Mouse (Mus musculus) adrenal gland, postnatal 36 days (tissue): ENCODE results near the gene Col6a3. TPM values are rescaled to one million over a fixed set of nuclear protein-coding genes. Genes with fewer than 3 reads are reported as not detected.

Experiments
- DNase-seq, 2 experiments: peaks; one replicate each; pipeline ENCODE4 v3.0.0; 2021; ENCODE audit warnings: mixed read lengths in 1 of 2
- long read RNA-seq, 2 experiments: library from polyadenylated mRNA; stranded (forward); transcript quantifications; one replicate each; pipeline ENCODE4 v2.0.0; 2021; ENCODE audit warnings: borderline sequencing depth in 2 of 2
- total RNA-seq, 2 experiments: library from RNA; stranded (reverse); gene quantifications; 2 replicates each; pipeline ENCODE4 v1.2.3; 2021

Col6a3 gene
- 10 to 100 TPM; 38.0 to 66.0 TPM for total RNA-seq
- long read RNA-seq, experiment 1, partial matches to known transcripts, result 4 of 5 reads
- long read RNA-seq, experiment 1, other reads (novel, unspliced or antisense), result 1 of 5 reads
- long read RNA-seq, experiment 2, partial matches to known transcripts, result 1 of 1 reads
- long read RNA-seq, experiment 2, other reads (novel, unspliced or antisense), result 0 of 1 reads

DNA sequence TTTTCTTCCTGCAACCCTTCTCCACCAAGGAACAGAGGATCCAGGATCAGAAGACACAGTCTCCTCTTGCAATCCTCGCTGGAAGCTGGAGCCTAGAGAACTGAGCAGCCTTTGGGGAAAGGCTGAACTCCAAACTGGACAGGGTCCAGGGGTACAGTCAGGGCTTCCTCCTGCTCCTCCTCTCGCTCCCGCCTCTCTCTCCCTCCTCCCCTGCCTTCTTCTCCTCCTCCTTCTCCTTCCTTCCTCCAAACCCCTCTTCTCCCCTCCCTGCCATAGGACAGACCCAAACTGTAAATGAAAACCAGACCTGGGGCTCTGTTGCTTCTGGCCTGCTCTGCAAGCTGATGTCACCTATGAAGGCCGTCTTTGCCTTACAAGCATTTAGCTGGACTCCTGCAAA is at the start of gene Col6a3:
Gene Col6a3, minus strand, starts transcription at position 136 of the 400 bp plus-strand sequence.
- DNase-seq, result peak; percentile 5 to 43

DNA sequence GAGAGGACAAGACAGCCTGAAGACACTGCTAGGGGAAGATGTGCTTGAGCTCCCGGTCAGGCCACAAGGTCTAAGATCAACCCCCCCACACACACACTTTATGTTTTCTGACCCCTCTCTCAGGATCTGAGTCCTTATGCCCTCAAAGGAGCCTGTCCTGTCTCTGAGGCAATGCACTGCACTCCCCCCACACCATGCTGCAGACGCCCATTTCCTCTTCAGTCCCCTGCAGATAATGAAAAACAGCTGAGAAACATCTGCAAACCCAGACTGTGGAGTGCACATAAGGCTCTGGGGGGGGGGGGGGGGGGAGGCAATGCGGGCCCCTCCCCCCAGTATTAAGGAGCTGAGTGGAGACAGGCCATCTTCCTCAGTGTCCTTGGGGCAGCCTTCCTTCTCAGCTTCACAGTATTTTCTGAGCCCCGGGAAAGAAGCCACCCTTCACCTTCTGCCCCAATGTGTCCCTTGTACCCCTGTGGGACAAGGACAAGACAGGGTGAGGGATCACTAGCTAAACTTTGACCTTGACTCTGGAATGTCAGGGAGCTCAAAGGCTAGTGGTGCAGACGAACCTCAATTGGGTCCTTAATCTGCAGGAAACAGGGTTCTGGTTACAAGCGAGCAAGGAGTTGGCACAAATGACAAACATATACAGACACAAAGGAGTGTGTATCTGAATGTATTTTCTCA is 42.1 kb upstream of the Col6a3 start:
- DNase-seq, result no peak

DNA sequence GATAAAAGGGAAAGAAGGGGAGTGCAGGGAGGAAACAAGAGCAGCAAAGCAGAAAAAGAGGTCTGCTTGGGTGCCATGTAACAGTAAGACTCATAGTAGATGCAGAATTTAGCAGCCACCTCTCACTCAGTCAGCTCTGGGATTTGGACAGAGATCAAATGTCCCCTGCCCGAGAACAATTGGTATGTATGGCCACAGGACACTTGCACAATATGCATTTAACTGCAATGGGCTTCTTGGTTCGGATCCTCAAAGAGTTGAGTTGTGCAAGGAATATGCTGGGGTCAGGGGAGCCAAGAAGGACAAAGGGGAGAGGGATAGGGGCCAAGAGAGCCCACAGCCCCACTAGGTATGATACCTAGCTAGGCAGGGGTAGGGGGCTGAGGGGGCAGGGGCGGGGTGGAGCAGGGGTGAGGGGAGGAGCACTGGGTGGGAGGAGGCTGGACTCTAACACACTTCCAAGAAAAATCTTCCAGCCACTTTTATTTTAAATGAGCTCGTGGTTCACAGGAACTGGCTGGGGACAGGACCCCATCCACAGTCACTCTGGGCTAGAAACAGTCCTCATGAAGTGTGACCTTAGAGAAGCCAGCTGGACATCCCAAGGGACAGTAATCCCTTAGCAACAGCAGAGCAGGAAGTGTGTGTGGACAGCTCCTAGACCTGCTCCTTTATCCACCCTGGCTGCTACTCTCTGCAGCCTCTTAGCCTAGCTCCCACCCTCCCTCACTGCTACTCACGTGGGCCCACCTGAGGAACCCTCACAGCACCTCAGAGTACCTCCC is 32.9 kb upstream of the Col6a3 start:
- no peak for DNase-seq

DNA sequence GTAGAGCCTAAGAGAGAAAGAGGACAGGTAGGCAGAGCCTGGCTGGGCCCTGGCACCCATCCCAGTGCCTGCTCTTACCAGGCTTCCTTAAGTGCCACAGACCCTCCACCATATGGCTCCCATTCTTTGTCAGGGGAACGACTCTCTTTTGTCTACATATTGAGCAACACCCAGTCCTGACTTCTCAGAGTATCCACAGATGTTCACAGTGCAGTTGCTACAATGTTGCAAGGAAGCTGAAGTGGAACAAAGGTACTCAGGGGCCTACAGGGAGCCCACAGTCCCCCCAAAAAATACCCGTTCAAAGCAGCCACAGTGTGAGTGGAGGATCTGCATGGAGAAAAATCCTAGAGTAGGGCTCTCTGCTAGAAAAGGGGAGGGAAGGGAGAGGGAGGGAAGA is 32.2 kb upstream of the Col6a3 start:
- no peak for DNase-seq

DNA sequence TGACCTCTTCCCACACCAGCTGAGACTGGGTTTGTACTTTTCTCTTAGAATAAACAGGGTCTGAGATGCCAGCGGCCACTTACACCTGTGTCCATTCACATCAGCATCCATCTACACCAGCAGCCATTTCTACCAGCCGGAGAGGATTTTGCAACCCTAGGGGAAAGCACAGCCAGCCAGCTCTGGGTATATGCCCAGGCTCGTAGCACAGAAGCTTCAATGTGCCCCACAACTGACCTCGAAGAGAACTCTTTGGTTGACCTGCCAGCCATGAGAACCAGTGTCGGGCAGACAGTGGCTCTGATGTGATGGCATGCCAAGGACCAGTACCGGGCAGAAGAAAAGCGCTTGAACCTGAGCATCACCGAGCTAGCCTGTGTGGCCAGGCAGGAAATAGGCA is 31.6 kb upstream of the Col6a3 start:
- peak in 1 of 2 experiments; percentile 30 for DNase-seq

DNA sequence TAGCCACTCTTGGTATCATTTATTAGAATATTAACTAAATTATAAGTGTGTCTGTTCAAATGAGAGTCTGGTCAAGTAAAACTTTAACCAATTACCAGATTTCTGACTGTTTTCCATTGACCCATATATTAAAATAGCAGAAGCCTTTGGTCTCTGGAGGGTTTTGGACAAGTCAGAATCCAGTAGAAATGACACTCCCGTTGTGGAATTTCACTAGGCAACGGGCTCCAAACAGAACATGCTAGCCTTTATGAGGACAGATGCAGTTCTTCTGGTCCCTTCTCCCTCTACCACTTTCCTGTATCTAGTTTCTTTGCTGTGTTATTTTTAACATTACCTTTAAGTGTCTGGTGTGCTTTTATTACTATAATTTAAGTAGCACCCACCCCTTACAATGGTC is 26.8 kb upstream of the Col6a3 start:
- DNase-seq, result no peak

DNA sequence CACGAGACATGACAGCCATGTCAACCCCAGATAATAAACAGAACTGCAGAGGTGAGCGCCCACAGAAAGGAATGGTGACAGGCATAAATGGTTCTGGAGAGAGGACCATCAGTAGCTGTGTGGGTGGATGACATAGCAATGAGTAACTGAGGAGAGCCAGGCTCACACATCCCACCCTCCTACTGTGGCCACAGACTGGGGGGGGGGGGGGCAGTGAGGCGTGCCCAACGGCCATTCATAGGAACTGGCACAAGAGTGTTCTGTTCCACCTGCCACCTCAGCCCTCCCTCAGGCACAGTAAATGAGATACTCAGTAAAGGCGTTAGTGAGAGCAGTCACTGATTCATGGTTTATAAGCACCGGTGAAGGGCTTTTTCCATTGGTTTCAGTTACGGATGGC is 23.0 kb upstream of the Col6a3 start:
- no peak for DNase-seq

DNA sequence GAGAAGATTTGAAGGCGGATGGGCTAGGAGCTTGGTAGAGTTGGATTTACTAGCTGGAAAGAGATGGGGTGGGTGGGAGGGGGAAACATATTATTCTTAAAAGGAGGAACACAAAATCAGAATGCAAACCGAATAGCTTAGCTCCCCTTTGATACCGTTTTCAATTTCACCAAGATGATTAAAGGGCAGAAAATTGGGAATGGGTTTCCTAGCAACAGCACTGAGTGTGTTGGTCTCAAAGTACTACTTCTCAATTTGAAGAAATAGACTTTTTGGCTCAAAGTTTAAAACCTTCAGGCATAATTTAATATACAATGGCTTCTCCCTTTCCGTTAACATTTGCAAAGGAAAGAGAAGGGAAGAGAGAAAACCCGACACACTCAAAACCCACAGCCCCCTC is 12.1 kb upstream of the Col6a3 start:
- no peak for DNase-seq

DNA sequence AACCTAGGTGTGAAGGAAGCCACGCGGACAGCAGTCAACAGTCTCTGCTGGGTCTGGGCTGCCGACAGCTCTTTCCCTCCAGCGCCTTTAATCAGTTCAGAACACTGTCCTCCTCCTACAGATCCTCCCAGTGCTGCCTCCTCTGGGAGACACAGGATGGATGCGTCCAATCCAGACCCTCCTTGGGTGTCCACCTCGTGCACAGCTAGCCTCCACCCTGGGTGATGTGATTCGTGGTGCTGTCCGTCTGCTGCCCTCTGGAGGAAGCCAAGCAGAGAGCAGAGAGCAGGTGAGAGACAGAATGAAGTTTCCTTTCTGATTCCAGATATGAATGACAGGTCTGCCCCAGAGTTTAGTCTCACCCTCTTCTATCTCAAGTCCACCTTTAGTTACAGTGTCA is 6.1 kb upstream of the Col6a3 start:
- peak; percentile 17 to 34 for DNase-seq

DNA sequence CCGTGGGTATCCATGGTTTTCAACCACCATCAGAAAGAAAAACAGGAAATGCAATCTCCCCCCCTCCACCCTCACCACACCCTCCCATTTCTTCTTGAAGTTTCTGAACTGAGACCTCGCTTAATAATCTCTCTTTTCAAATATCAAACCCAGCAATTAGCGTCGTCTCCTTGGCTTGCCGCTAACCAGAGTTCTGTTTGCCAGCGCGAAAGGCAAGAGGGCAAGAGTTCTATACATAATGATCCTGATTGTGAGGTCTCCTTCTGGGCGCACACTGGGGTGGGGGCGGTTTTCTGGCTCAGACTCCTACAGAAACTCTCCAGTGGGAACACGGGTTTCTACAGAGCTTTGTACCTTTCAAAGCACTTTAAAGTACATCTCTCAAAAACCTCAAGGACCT is 1.4 kb upstream of the Col6a3 start:
- no peak for DNase-seq

DNA sequence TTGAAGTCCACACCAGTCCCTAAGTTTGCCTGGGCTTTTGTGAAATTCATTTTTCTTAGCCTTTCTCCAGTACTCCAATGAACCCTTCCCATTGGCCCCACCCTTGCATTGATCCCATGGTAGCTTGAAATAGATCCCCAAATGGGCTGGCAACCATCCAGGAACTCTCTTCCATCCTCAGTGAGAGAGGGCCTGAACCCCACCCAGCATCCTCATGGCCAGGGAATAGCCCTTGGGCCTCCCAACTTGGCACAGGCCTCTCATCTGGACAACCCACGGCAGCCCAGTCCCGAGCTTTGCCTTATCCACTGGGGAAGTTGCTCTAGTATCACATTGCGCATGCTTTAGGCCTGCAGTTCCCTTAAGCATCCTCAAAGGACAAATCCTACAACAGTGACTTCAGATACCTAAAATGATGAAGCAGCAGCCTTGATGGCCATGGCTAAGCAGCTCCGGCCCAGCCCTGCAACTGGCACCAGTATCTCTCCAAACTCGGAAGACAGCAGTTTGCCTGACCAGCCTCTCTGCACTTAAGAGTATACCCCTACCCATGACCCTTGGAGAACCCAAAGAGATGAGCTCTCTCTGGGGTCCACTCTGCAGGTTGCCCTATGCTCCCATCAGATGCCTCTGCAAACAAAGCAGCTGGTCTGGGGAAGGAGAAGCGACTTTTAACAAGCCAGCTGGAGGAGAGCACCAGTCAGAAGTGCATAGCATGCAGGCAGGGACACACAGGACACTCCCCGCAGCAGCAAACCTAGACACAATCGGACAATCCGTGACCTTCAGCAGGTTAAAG is 783 bp downstream of the Col6a3 start:
- DNase-seq, result no peak

DNA sequence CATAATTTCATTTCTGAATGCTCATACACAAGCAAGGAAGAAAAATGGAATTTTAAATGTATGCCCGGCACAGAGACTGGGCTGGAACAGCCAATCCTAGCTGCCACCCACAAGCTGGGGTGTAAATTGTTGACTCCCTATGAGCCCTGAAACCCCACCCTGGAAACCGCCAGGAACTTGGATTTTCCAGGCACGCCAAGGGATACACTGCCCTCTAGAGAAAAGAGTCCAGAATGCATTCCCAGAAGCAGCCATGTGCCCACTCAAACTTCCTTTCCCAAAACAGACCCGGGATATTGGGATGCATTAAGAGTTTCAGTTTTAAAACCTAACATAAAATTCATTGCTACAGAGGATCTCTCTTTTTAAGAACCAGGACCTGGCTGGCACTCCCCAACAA is 3.5 kb downstream of the Col6a3 start:
- peak; percentile 23 to 46 for DNase-seq

DNA sequence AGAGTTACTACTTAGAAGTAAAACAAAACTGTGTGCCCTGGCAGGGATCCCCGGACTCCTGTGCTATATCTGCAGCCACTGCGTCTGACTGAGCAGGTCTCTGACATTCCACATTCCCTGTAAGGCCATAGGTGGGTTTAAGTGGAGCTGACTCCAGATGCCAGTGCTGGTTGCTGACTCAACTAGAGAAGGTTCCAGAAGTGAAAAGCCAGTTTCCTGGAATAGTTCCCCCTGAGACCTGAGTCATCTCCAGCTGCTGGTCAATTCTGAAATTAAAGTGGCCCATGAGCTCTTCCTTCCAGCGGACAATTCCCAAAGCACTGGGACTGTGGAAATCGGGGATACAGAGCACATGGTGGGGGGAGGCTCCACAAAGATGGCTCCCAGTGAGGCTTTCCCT is 5.1 kb downstream of the Col6a3 start:
- peak in 1 of 2 experiments; percentile 10 for DNase-seq

DNA sequence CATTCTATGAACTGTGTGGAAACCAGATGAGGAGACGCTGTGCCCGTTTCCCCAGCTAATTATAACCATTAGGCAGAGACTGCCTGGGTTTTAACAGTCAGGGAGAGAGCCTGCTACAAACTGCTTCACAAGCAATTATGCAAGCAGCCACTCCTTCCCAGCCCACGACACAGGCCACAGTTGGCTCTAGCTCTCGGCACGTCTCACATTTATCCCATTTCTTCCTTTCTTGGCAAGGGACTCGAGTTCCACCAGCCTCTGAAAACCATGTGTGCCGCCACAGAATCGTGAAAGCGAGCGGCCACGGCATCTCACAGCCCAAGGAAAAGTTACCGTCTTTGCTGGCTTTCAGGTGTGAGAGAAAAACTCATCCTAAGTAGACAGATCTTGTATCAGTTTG is 5.5 kb downstream of the Col6a3 start:
- peak in 1 of 2 experiments; percentile 22 for DNase-seq

DNA sequence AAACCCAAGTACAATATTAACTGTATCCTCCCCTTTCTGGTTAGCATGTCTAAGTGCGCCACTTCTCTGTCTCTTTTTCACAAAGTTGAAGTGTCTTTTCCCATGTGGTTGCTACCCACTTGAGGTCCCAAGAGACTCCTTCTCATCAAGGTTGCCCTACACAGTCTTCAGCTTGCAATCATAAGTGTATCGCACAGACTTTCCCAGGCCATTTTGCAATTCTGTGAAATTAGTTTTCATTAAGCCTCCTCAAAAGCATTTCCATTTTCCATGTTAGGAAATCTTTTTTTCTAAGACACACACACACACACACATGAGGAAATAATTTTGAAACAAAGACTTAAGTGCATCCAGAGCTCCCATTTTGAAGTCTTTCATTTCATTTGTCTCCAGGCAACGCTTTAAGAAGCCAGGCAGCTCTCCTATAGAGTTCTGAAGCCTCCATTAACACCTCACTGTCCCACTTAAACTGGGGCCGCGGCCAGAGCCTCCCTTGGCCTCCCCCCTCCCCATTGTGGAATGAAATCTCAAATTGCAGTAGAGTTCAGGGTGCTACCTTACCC is 7.5 kb downstream of the Col6a3 start:
- DNase-seq, result no peak

DNA sequence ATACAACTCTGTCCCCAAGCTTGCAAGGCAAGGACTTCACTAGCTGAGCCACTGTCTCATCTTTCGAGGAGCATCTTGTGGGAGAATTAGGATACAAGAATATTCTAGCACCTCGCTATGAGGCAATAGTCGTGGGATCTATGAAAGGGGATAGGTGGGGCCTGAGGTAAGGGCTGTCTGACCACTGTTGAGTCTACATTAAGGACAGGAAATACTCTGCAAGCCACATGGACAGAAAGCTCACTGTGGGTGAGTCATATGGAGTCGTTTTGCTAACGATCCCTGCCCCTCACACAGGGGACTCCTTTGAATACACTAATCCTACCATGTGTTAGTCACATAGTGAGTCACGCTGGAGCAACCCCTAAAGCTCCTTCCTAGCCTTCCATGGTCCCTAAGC is 9.1 kb downstream of the Col6a3 start:
- no peak for DNase-seq

DNA sequence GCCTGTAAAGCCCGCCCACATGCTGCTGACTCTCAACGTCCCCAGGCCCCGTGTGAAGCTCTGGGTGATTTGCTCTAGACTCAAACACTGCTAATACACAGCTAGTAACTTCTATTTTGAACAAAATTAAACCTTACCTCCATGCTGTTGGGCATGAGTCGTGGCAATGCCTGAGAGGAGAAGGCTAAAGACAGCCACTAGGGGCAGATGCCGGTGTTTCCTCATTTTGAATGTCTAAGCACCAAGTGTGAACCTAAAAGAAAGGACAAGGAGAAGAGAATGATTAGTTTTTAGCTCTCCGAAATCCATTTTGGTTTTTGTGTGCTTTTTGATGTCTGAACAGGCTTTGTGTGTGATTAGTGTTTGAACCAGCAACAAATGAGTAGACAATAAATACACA is 13.8 kb downstream of the Col6a3 start:
- no peak for DNase-seq

DNA sequence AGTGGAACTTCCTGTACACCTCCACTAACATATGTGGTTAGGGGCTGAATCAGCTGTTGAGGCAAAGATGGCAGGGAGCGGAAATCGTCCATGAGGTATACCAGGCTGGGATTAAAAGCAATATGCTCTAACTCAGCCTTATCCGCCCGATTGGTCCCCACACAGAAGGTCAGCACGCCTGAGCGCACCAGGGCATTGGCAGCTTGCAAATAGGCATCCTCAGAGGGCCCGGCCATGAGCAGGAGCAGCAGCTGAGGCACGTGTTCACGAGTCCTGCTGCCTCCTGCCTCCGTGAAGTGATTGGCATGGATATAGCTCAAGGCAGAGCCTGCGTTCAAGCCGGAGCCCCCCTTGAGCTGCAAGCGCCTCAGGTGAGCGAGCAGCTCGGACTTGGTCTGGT is 30.5 kb downstream of the Col6a3 start:
- no peak for DNase-seq

DNA sequence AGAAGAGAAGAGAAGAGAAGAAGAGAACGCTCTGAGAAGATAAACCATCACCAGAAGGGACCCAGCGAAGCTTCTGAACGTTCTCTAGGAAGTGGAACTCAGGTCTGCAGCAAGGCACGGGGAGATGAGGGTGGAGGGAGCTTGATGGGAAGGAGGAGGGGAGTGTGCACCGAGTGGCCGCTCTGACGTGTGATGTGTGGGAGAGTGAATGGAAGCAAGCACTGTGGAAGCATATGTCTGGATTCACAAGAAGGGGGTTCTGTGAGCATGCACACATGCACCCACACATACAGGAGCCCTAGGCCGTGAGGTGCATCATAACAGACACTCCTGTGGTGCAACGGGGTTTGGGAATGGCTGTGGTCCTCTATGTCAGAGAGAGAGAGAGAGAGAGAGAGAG is 34.8 kb downstream of the Col6a3 start:
- no peak for DNase-seq

DNA sequence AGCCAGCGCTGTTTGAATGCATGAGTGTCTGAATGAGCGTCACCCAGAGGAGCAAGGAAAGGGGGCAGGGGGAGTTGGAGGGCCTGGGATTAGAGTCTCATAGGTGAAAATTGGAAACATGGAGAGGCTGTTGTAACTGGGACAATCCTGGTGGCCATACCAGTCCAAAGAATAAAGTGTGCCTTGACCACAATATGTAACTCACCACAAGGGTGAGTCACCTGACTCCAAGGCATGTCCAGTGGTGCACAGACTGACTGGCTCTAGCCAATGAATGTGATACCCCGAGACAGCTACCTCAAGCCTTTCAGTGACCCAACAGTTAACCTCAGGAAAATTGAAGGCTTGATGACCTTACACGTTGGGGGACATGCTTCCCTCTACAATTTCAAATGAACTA is 40.7 kb downstream of the Col6a3 start:
- no peak for DNase-seq

DNA sequence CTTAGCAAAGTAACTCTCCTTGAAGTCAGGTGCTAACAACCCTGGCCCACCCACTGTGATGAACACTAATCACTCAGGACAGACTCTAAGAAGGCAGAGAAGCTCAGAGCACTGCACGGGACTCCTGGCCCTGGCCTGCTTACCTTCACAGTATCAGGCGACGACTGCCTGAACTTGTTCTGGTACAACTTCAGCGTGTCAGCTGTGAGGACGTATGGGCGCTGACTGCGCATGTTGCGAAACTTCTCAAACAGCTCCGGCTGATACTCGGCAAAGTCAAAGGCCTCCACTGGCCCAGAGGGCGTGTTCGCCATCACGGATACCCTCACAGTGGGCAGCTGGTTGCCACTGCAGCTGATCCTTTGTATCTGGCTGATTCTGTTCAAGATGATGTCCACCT is 42.7 kb downstream of the Col6a3 start:
- DNase-seq, result no peak

DNA sequence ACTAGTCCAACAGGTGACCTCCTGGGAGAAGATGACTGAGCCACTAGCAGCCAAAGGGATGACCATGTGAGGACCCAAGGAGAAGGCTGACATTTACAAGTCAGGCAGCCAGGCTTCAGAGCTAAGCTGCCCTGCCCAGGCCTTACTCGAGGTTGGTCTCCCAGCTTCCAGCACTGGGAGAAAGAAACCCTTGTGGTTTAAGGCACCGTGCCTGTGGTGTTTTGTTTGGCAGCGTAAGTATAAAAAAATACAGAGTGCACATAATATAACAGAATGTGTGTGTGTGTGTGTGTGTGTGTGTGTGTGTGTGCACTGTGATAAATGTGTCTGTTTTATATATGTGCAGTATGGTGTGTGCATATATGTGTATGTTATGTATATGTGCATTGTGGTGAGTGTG is 43.3 kb downstream of the Col6a3 start:
- DNase-seq, result no peak
